In genomic region chr15:100058912-100059311, GRCm38 (mm10) we compare ENCODE assay signal across 20 mouse cellular contexts. TPM values are rescaled to one million over a fixed set of nuclear protein-coding genes. Genes with fewer than 3 reads are reported as not detected.
A peak's percentile ranks its signal among the peaks of the same experiment; 100 is the strongest.
DNase-seq lines count a peak whose midpoint lies in the region; ATAC-seq lines count a peak whose summit lies in the region.
"Had no signal": no experiment of that assay in that cellular context is flagged by ENCODE, and none has a peak within 500 bp of the region (broad histone marks: within the 10 kb centered on the region; RNA-seq: fewer than 3 reads in every experiment).

No protein-coding gene starts in this region.

- H3K4me3 ChIP-seq in heart, embryonic 11.5 days (ENCODE audit: low read depth, low read length): no peak overlapping the region
- no peak overlapping the region for H3K4me3 ChIP-seq in kidney, embryonic 16.5 days (ENCODE audit: low read length)
- no peak overlapping the region for H3K4me3 ChIP-seq in midbrain, embryonic 14.5 days (replicated peaks; ENCODE audit: low read depth, low read length)
- no peak overlapping the region for H3K4me3 ChIP-seq in midbrain, embryonic 11.5 days (ENCODE audit: low read depth, low read length)
- no peak overlapping the region for H3K4me3 ChIP-seq in embryonic facial prominence, embryonic 10.5 days
- H3K4me3 ChIP-seq: embryonic facial prominence, embryonic 12.5 days; forebrain, embryonic 13.5 days; gastrocnemius, adult 2 months; heart, embryonic 15.5 days; hindbrain, embryonic 10.5 days had no signal

- H3K4me2 ChIP-seq in heart, embryonic 11.5 days: no peak overlapping the region
- H3K4me2 ChIP-seq in kidney, embryonic 16.5 days (replicated peaks; ENCODE audit: low read depth, low read length): no peak overlapping the region
- no peak overlapping the region for H3K4me2 ChIP-seq in midbrain, embryonic 14.5 days (ENCODE audit: low read length)
- no peak overlapping the region for H3K4me2 ChIP-seq in midbrain, embryonic 11.5 days
- H3K4me2 ChIP-seq: embryonic facial prominence, embryonic 12.5 days; forebrain, embryonic 13.5 days; heart, embryonic 15.5 days had no signal

- H3K9me3 ChIP-seq in heart, embryonic 11.5 days (replicated peaks; ENCODE audit: control insufficient read depth, low read length): no peaks in the 10 kb centered on the region
- H3K9me3 ChIP-seq in kidney, embryonic 16.5 days (ENCODE audit: low read length): no peaks in the 10 kb centered on the region
- H3K9me3 ChIP-seq in midbrain, embryonic 14.5 days (ENCODE audit: control insufficient read depth, low read length): no peaks in the 10 kb centered on the region
- no peaks in the 10 kb centered on the region for H3K9me3 ChIP-seq in midbrain, embryonic 11.5 days (ENCODE audit: control insufficient read depth, low read length)
- H3K9me3 ChIP-seq in embryonic facial prominence, embryonic 10.5 days: no peaks in the 10 kb centered on the region
- H3K9me3 ChIP-seq: embryonic facial prominence, embryonic 12.5 days; forebrain, embryonic 13.5 days; heart, embryonic 15.5 days; hindbrain, embryonic 10.5 days had no signal

- H3K27me3 ChIP-seq in heart, embryonic 11.5 days (ENCODE audit: control insufficient read depth, insufficient read depth, low read length): no peaks in the 10 kb centered on the region
- no peaks in the 10 kb centered on the region for H3K27me3 ChIP-seq in kidney, embryonic 16.5 days (ENCODE audit: insufficient read depth, low read length)
- H3K27me3 ChIP-seq in midbrain, embryonic 14.5 days (ENCODE audit: control insufficient read depth, insufficient read depth, low read length): no peaks in the 10 kb centered on the region
- H3K27me3 ChIP-seq in midbrain, embryonic 11.5 days (ENCODE audit: control insufficient read depth, insufficient read depth, low read length): no peaks in the 10 kb centered on the region
- H3K27me3 ChIP-seq in embryonic facial prominence, embryonic 10.5 days (replicated peaks; ENCODE audit: low read depth, poor library complexity, severe bottlenecking): no peaks in the 10 kb centered on the region
- H3K27me3 ChIP-seq: embryonic facial prominence, embryonic 12.5 days; forebrain, embryonic 13.5 days; heart, embryonic 15.5 days had no signal

- 54% methylated on average over 11 of the region's 11 CpGs for WGBS in heart, embryonic 11.5 days (ENCODE audit: insufficient replicate concordance)
- 48% methylated on average over 11 of the region's 11 CpGs for WGBS in kidney, embryonic 16.5 days
- WGBS in midbrain, embryonic 14.5 days: 75% methylated on average over 11 of the region's 11 CpGs
- 80% methylated on average over 11 of the region's 11 CpGs for WGBS in midbrain, embryonic 11.5 days
- 81% methylated on average over 11 of the region's 11 CpGs for WGBS in embryonic facial prominence, embryonic 10.5 days

- H3K27ac ChIP-seq in heart, embryonic 11.5 days (ENCODE audit: low read depth, low read length): no peak overlapping the region
- H3K27ac ChIP-seq in kidney, embryonic 16.5 days (ENCODE audit: low read length): no peak overlapping the region
- H3K27ac ChIP-seq in midbrain, embryonic 14.5 days (replicated peaks; ENCODE audit: low read depth, low read length): 0 out of 2 replicates have a peak overlapping the region, but pooled peaks have one; percentile 8
- H3K27ac ChIP-seq in midbrain, embryonic 11.5 days (ENCODE audit: low read depth, low read length): no peak overlapping the region
- no peak overlapping the region for H3K27ac ChIP-seq in embryonic facial prominence, embryonic 10.5 days (replicated peaks)
- H3K27ac ChIP-seq: embryonic facial prominence, embryonic 12.5 days; forebrain, embryonic 13.5 days; gastrocnemius, adult 2 months; heart, embryonic 15.5 days; hindbrain, embryonic 10.5 days had no signal

- intact Hi-C loops in heart, postnatal 10 days (cut with DNase I): no loop called here

- DNase-seq in heart, postnatal 10 days: no peak
- DNase-seq in kidney, postnatal 10 days: no peak
- no peak for DNase-seq in midbrain, embryonic 14.5 days
- DNase-seq in midbrain, embryonic 11.5 days (ENCODE audit: low spot score, missing footprints): no peak
- no peak for DNase-seq in embryonic facial prominence, embryonic 10.5 days (ENCODE audit: low spot score)
- DNase-seq: adrenal gland, postnatal 10 days; cerebellum, adult 11 months; cerebellum, adult 8-10 months; cerebellum, postnatal 14 days; embryo, embryonic 11 days; gastrocnemius, adult 2 months; gastrocnemius, postnatal 25 days had no signal

- H3K36me3 ChIP-seq in heart, embryonic 11.5 days (ENCODE audit: control insufficient read depth, insufficient read depth, low read length): no peaks in the 10 kb centered on the region
- no peaks in the 10 kb centered on the region for H3K36me3 ChIP-seq in kidney, embryonic 16.5 days (ENCODE audit: insufficient read depth, low read length)
- no peaks in the 10 kb centered on the region for H3K36me3 ChIP-seq in midbrain, embryonic 14.5 days (ENCODE audit: control insufficient read depth, insufficient read depth, low read length)
- no peaks in the 10 kb centered on the region for H3K36me3 ChIP-seq in midbrain, embryonic 11.5 days (ENCODE audit: control insufficient read depth, insufficient read depth, low read length)
- H3K36me3 ChIP-seq in embryonic facial prominence, embryonic 10.5 days (replicated peaks): peaks cover 20% of the 10 kb centered on the region
- H3K36me3 ChIP-seq: heart, embryonic 15.5 days had no signal

- peaks cover 13% of the 10 kb centered on the region; the same call in 1 of the 2 replicates for H3K4me1 ChIP-seq in heart, embryonic 11.5 days (ENCODE audit: control insufficient read depth, insufficient read depth, low read length)
- peaks cover 13% of the 10 kb centered on the region; the same call in 1 of the 2 replicates for H3K4me1 ChIP-seq in kidney, embryonic 16.5 days (ENCODE audit: insufficient read depth, low read length)
- peaks cover 8% of the 10 kb centered on the region; the same call in 1 of the 2 replicates for H3K4me1 ChIP-seq in midbrain, embryonic 14.5 days (ENCODE audit: control insufficient read depth, insufficient read depth, low read length)
- H3K4me1 ChIP-seq in midbrain, embryonic 11.5 days (ENCODE audit: control insufficient read depth, insufficient read depth, low read length): no peaks in the 10 kb centered on the region
- peaks cover 15% of the 10 kb centered on the region for H3K4me1 ChIP-seq in embryonic facial prominence, embryonic 10.5 days
- H3K4me1 ChIP-seq: embryonic facial prominence, embryonic 12.5 days had no signal

- ATAC-seq in heart, embryonic 11.5 days (replicated peaks; ENCODE audit: insufficient number of reproducible peaks, low FRiP score, low TSS enrichment): no peak
- ATAC-seq in kidney, embryonic 16.5 days (ENCODE audit: low FRiP score, low TSS enrichment): 0 out of 2 replicates have a peak, but pooled peaks have one; percentile 57
- ATAC-seq in midbrain, embryonic 14.5 days (ENCODE audit: low FRiP score, low TSS enrichment): no peak
- ATAC-seq in midbrain, embryonic 11.5 days (ENCODE audit: low FRiP score): no peak
- ATAC-seq: forebrain, embryonic 13.5 days; hindbrain, embryonic 16.5 days; inflammation-experienced regulatory T-cells, adult 6 months had no signal

- H3K9ac ChIP-seq in heart, embryonic 11.5 days (ENCODE audit: low read depth, low read length): 0 out of 2 replicates have a peak overlapping the region, but pooled peaks have one; percentile 16
- H3K9ac ChIP-seq in kidney, embryonic 16.5 days (replicated peaks; ENCODE audit: low read length): no peak overlapping the region
- no peak overlapping the region for H3K9ac ChIP-seq in midbrain, embryonic 14.5 days (replicated peaks; ENCODE audit: low read length)
- H3K9ac ChIP-seq in midbrain, embryonic 11.5 days (ENCODE audit: low read length): no peak overlapping the region
- H3K9ac ChIP-seq: embryonic facial prominence, embryonic 12.5 days; forebrain, embryonic 13.5 days; heart, embryonic 15.5 days had no signal

RNA-seq across cellular contexts. Expression of gene Dip2b, which starts 20.4 kb away (rescaled TPM):
- 16.6 and 17.6 TPM in 2 replicates for polyA plus RNA-seq in heart, embryonic 11.5 days (2014; fragmentation: Nextera tagmentation; extraction: Ambion mirVana)
- total RNA-seq in heart, postnatal 10 days (2021): 10 to 100 TPM; 32.3 to 34.3 TPM
- 8.8 and 11.0 TPM in 2 replicates for polyA plus RNA-seq in kidney, embryonic 16.5 days (2015; fragmentation: Nextera tagmentation; extraction: Ambion mirVana)
- 30.1 and 31.1 TPM in 2 replicates for polyA plus RNA-seq in midbrain, embryonic 14.5 days (2014; fragmentation: Nextera tagmentation; extraction: Ambion mirVana)
- 22.3 and 23.9 TPM in 2 replicates for polyA plus RNA-seq in midbrain, embryonic 11.5 days (2014; fragmentation: Nextera tagmentation; extraction: Ambion mirVana)
- 16.2 and 16.9 TPM in 2 replicates for polyA plus RNA-seq in embryonic facial prominence, embryonic 10.5 days (2016; fragmentation: Nextera tagmentation; extraction: Ambion mirVana)
